Mouse (Mus musculus): Measurements from ENCODE around the gene Icam1. TPM values are rescaled to one million over a fixed set of nuclear protein-coding genes. Genes with fewer than 3 reads are reported as not detected.
A peak's percentile ranks its signal among the peaks of the same experiment; 100 is the strongest.

The Icam1 gene
- 1.4 and 1.6 TPM in 2 replicates for polyA plus RNA-seq (2012; rRNA removed)

DNA sequence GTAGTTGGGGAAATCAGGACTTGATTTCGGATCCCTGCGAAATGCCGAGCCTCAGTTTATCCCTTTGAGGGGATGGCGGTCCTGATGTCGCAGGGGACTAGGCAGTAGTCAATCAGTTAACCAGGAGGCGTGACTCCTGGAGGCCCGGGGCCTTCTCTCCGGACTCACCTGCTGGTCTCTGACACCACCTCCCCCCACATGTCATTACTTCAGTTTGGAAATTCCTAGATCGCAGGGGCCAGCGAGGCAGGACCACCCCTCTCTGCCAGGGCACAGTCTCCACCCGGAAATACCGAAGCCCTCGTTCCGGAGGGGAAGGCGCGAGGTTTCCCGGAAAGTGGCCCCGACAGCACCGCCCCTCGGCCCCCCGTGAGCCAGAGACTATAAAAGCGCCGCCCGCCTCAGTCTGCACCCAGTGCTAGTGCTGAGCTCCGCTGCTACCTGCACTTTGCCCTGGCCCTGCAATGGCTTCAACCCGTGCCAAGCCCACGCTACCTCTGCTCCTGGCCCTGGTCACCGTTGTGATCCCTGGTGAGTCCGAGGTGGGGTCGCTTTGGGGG lies at the start of gene Icam1:
Gene Icam1 (plus strand): TSS at position 415 of the 560 bp plus-strand sequence.
- H3K27ac ChIP-seq (ENCODE audit: insufficient read depth, low read length) = no peak within 1 kb of the TSS
- TF ChIP-seq POLR2A (IDR thresholded peaks at IDR 0.05; ENCODE audit: borderline replicate concordance, insufficient read depth, low read length) = no peak
- TF ChIP-seq CTCF (IDR thresholded peaks at IDR 0.05; ENCODE audit: borderline replicate concordance, insufficient read depth, low read depth, low read length) = no peak
- 1% methylated on average over 30 of the region's 30 CpGs for WGBS
- peak within 1 kb of the TSS; percentile 22 for H3K4me3 ChIP-seq (replicated peaks; ENCODE audit: insufficient read depth, low read depth, low read length)
- peaks cover 2% of the 10 kb centered on the region; the same call in 1 of the 2 replicates for H3K27me3 ChIP-seq (ENCODE audit: control insufficient read depth, insufficient read depth, low read length)
- DNase-seq = no peak
- no peaks in the 10 kb centered on the region for H3K4me1 ChIP-seq (ENCODE audit: control insufficient read depth, insufficient read depth, low read length)

- DNase-seq = no peak
- WGBS = 80% methylated on average over 3 of the region's 3 CpGs
- no peaks in the 10 kb centered on the region for H3K4me1 ChIP-seq (ENCODE audit: control insufficient read depth, insufficient read depth, low read length)
- no peaks in the 10 kb centered on the region for H3K27me3 ChIP-seq (ENCODE audit: control insufficient read depth, insufficient read depth, low read length)
- no peak for TF ChIP-seq POLR2A (IDR thresholded peaks at IDR 0.05; ENCODE audit: borderline replicate concordance, insufficient read depth, low read length)
- no peak for TF ChIP-seq CTCF (IDR thresholded peaks at IDR 0.05; ENCODE audit: borderline replicate concordance, insufficient read depth, low read depth, low read length)
- no peak overlapping the region for H3K4me3 ChIP-seq (replicated peaks; ENCODE audit: insufficient read depth, low read depth, low read length)
- H3K27ac ChIP-seq (ENCODE audit: insufficient read depth, low read length) = no peak overlapping the region
Measured at GRCm38 (mm10) chr9:20966008-20966407, 49.8 kb upstream of the Icam1 start.

DNA sequence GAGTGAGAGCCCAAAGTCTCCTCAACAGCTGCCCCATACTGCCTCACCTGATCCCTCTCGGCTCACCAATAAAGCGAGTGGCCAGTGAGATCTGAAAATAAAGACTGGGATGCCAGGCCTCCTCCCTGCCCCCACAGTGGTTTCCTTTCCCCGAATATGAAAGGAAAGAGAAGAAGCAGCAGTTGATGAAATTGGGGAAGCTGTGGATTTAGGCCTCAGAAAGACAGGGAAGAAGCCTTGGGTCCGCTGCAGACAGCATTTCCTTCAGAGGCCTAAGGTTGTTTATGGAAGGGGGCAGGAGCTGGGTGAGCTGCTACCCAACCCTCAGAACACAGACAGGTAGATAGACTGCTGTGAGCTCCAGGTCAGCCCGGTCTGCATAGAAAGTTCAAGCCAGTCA lies 49.0 kb upstream of the Icam1 start:
- WGBS = 80% methylated on average over 5 of the region's 5 CpGs
- TF ChIP-seq CTCF (IDR thresholded peaks at IDR 0.05; ENCODE audit: borderline replicate concordance, insufficient read depth, low read depth, low read length) (no peak), POLR2A (IDR thresholded peaks at IDR 0.05; ENCODE audit: borderline replicate concordance, insufficient read depth, low read length) (no peak)
- Histone ChIP-seq H3K27ac (ENCODE audit: insufficient read depth, low read length) (no peak overlapping the region), H3K4me3 (replicated peaks; ENCODE audit: insufficient read depth, low read depth, low read length) (no peak overlapping the region), H3K27me3 (ENCODE audit: control insufficient read depth, insufficient read depth, low read length) (no peaks in the 10 kb centered on the region), H3K4me1 (ENCODE audit: control insufficient read depth, insufficient read depth, low read length) (no peaks in the 10 kb centered on the region)
- DNase-seq = no peak

DNA sequence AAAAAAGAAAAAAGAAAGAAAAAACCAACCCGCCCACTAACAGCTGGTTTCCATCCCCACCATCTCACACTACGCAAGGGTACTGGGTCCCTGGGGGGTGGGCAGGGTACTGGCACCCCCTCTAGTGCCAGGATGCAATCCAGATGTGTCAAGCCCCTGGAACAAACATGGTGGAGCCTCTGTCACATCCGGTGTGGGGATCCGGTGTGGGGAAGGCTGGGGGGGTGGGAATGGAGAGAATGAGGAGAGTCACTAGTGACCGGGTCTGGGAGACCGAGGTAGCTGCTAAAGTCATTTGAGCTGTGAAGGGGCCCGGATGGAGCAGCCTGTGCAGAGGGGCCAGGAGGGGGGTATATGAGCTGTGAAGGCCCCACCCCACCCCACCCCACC lies 44.0 kb upstream of the Icam1 start:
- H3K4me1 ChIP-seq (ENCODE audit: control insufficient read depth, insufficient read depth, low read length) = 0 out of 2 replicates have a peak, but pooled peaks cover 1% of the 10 kb centered on the region
- DNase-seq = no peak
- H3K27ac ChIP-seq (ENCODE audit: insufficient read depth, low read length) = no peak overlapping the region
- WGBS = 83% methylated on average over 7 of the region's 7 CpGs
- peaks cover 1% of the 10 kb centered on the region; the same call in 1 of the 2 replicates for H3K27me3 ChIP-seq (ENCODE audit: control insufficient read depth, insufficient read depth, low read length)
- H3K4me3 ChIP-seq (replicated peaks; ENCODE audit: insufficient read depth, low read depth, low read length) = no peak overlapping the region
- TF ChIP-seq CTCF (IDR thresholded peaks at IDR 0.05; ENCODE audit: borderline replicate concordance, insufficient read depth, low read depth, low read length) = no peak
- no peak for TF ChIP-seq POLR2A (IDR thresholded peaks at IDR 0.05; ENCODE audit: borderline replicate concordance, insufficient read depth, low read length)

- H3K4me1 ChIP-seq (ENCODE audit: control insufficient read depth, insufficient read depth, low read length) = 0 out of 2 replicates have a peak, but pooled peaks cover 3% of the 10 kb centered on the region
- TF ChIP-seq CTCF (IDR thresholded peaks at IDR 0.05; ENCODE audit: borderline replicate concordance, insufficient read depth, low read depth, low read length) = no peak
- TF ChIP-seq POLR2A (IDR thresholded peaks at IDR 0.05; ENCODE audit: borderline replicate concordance, insufficient read depth, low read length) = no peak
- WGBS = 21% methylated on average over 28 of the region's 28 CpGs
- H3K4me3 ChIP-seq (replicated peaks; ENCODE audit: insufficient read depth, low read depth, low read length) = no peak overlapping the region
- no peak overlapping the region for H3K27ac ChIP-seq (ENCODE audit: insufficient read depth, low read length)
- peak; percentile 31 to 59 for DNase-seq
- H3K27me3 ChIP-seq (ENCODE audit: control insufficient read depth, insufficient read depth, low read length) = peaks cover 1% of the 10 kb centered on the region; the same call in 1 of the 2 replicates
Measured at GRCm38 (mm10) chr9:20972141-20972992, 43.4 kb upstream of the Icam1 start.

DNA sequence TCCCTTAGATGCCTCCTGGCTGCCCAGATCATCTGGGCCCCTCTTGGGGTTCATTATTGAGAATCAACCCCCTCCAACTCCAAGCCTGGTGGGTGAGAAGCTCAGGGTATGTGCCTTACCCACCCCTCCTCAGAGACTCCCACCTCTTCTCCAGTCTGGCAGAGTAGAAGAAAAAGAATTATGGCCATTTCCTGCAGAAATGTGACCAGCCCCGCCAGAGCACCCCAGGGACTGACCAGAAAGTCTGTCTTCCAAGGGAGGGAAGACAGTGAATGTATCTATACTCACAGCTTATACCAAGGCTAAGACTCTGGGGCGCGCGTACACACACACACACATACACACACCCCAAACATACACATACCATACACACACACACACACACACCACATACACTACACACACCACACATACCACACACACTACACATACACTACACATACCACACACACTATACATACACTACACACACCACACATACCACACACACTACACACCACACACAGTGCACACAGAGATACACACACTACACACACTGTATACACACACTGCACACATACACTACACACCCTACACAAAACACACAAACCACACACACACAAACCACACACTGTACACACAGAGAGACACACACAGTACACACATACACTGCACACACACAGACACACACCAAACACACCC lies 42.6 kb upstream of the Icam1 start:
- TF ChIP-seq POLR2A (IDR thresholded peaks at IDR 0.05; ENCODE audit: borderline replicate concordance, insufficient read depth, low read length) (no peak), CTCF (IDR thresholded peaks at IDR 0.05; ENCODE audit: borderline replicate concordance, insufficient read depth, low read depth, low read length) (no peak)
- WGBS = 93% methylated on average over 4 of the region's 4 CpGs
- H3K27ac ChIP-seq (ENCODE audit: insufficient read depth, low read length) = no peak overlapping the region
- 0 out of 2 replicates have a peak, but pooled peaks cover 3% of the 10 kb centered on the region for H3K4me1 ChIP-seq (ENCODE audit: control insufficient read depth, insufficient read depth, low read length)
- peaks cover 1% of the 10 kb centered on the region; the same call in 1 of the 2 replicates for H3K27me3 ChIP-seq (ENCODE audit: control insufficient read depth, insufficient read depth, low read length)
- no peak overlapping the region for H3K4me3 ChIP-seq (replicated peaks; ENCODE audit: insufficient read depth, low read depth, low read length)
- no peak for DNase-seq

DNA sequence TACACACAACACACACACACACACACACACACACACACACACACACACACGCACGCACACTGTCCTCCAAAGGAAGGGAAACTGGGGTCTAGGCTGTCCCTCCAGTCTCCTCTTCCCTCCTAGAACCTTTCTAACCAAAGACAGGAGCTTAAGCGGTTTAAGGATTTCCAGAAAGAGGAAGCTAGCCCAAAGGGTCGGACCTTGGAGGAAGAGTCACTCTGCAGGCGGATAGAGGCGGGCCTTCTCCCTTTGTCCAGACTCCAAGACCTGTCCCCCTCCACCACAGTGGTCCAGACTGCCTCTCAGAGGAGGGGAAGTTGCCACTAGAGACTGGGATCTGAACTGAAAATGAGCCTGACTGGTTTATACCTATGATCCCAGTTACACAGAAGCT lies 42.1 kb upstream of the Icam1 start:
- 68% methylated on average over 6 of the region's 6 CpGs for WGBS
- Histone ChIP-seq H3K27me3 (ENCODE audit: control insufficient read depth, insufficient read depth, low read length) (peaks cover 1% of the 10 kb centered on the region; the same call in 1 of the 2 replicates), H3K4me1 (ENCODE audit: control insufficient read depth, insufficient read depth, low read length) (0 out of 2 replicates have a peak, but pooled peaks cover 3% of the 10 kb centered on the region)

More for the DNA sequence above, 42.1 kb upstream of the Icam1 start:
- Histone ChIP-seq H3K4me3 (replicated peaks; ENCODE audit: insufficient read depth, low read depth, low read length) (no peak overlapping the region), H3K27ac (ENCODE audit: insufficient read depth, low read length) (no peak overlapping the region)
- DNase-seq = no peak
- no peak for TF ChIP-seq CTCF (IDR thresholded peaks at IDR 0.05; ENCODE audit: borderline replicate concordance, insufficient read depth, low read depth, low read length)
- TF ChIP-seq POLR2A (IDR thresholded peaks at IDR 0.05; ENCODE audit: borderline replicate concordance, insufficient read depth, low read length) = no peak

Measured in cerebellum, adult 2 months (tissue).